Mouse (Mus musculus) spleen, adult 2 months (tissue): ENCODE results near the gene Gm16253. TPM values are rescaled to one million over a fixed set of nuclear protein-coding genes. Genes with fewer than 3 reads are reported as not detected.

Source experiments
- DNase-seq, 2 experiments: peaks; one replicate each; pipeline versions ENCODE4 v3.0.0 to v3.0.0-alpha.2; 2012 to 2021; ENCODE audit warnings: low spot score in 2 of 2, low read depth in 1 of 2
- H3K27ac ChIP-seq: fragments of 200-500 bp; 2 replicates; pipeline ENCODE4 v1.5.1; 2012; ENCODE audit warnings: low read length, inconsistent platforms; ENCODE audit not compliant: insufficient read depth
- H3K27me3 ChIP-seq: fragments of 200-500 bp; 2 replicates; pipeline ENCODE4 v1.6.1; 2012; ENCODE audit warnings: mild to moderate bottlenecking, moderate library complexity, low read length, inconsistent platforms; ENCODE audit not compliant: control insufficient read depth, insufficient read depth
- H3K36me3 ChIP-seq: fragments of 200-500 bp; 2 replicates; pipeline ENCODE4 v1.6.1; 2012; ENCODE audit warnings: mild to moderate bottlenecking, low read length, inconsistent platforms; ENCODE audit not compliant: control insufficient read depth, insufficient read depth
- H3K4me1 ChIP-seq: fragments of 200-500 bp; 2 replicates; pipeline ENCODE4 v1.6.1; 2011; ENCODE audit warnings: inconsistent platforms; ENCODE audit not compliant: control insufficient read depth, insufficient read depth, insufficient read length
- H3K4me3 ChIP-seq: fragments of 200-500 bp; 2 replicates; pipeline ENCODE4 v1.5.1; 2011; ENCODE audit warnings: mild to moderate bottlenecking, inconsistent platforms; ENCODE audit not compliant: insufficient read depth, insufficient read length; ENCODE audit errors: extremely low read depth
- CTCF ChIP-seq: fragments of 200-500 bp; IDR thresholded peaks from 2 replicates; pipeline ENCODE4 v1.5.1; 2011; ENCODE audit warnings: mild to moderate bottlenecking, inconsistent platforms; ENCODE audit not compliant: insufficient read depth, insufficient read length, insufficient replicate concordance; ENCODE audit errors: extremely low read depth
- POLR2A ChIP-seq: fragments of 200-500 bp; IDR thresholded peaks from 2 replicates; pipeline ENCODE4 v1.6.1; 2011; ENCODE audit warnings: low read depth, low read length, inconsistent platforms
- WGBS: fragments of 180-500 bp; shearing (Covaris S2); methylation state at CpG from one replicate; pipeline ENCODE4 v1.1.7; 2018; 5-methylcytosine and 5-hydroxymethylcytosine counted together
- polyA plus RNA-seq: library from polyadenylated mRNA; depleted of rRNA; stranded (reverse); fragments of >200 nt; gene quantifications from 2 replicates; pipeline ENCODE4 v1.2.3, GENCODE M21; 2012

The Gm16253 gene
- polyA plus RNA-seq, 1 experiment: 0.18 TPM

- DNase-seq: no peak
- WGBS: 69% methylated on average over 4 of the region's 4 CpGs
- Histone ChIP-seq H3K4me3 (0 out of 2 replicates have a peak overlapping the region, but pooled peaks have one; percentile 5), H3K36me3 (no peaks in the 10 kb centered on the region), H3K27me3 (no peaks in the 10 kb centered on the region), H3K4me1 (peaks cover 17% of the 10 kb centered on the region; the same call in 1 of the 2 replicates), H3K27ac (peak overlapping the region; percentile 19)
- no peak for TF ChIP-seq CTCF
- TF ChIP-seq POLR2A: no peak
Measured at GRCm38 (mm10) chr3:96579239-96579750, 2.5 kb downstream of the Gm16253 start.

GRCm38 (mm10) chr3:96579885-96580454 is 3.2 kb downstream of the Gm16253 start:
- WGBS: 1% methylated on average over 16 of the region's 16 CpGs
- no peaks in the 10 kb centered on the region for H3K27me3 ChIP-seq
- H3K4me1 ChIP-seq: peaks cover 17% of the 10 kb centered on the region; the same call in 1 of the 2 replicates
- peak; percentile 79 to 84 for DNase-seq
- H3K36me3 ChIP-seq: no peaks in the 10 kb centered on the region
- H3K4me3 ChIP-seq: peak overlapping the region; percentile 5; the same call in 1 of the 2 replicates
- H3K27ac ChIP-seq: peak overlapping the region; percentile 19
- no peak for TF ChIP-seq POLR2A
- peak; percentile 100 for TF ChIP-seq CTCF

- Histone ChIP-seq H3K4me3 (no peak overlapping the region), H3K36me3 (no peaks in the 10 kb centered on the region), H3K27me3 (no peaks in the 10 kb centered on the region), H3K4me1 (peaks cover 11% of the 10 kb centered on the region; the same call in 1 of the 2 replicates), H3K27ac (no peak overlapping the region)
- DNase-seq: no peak
- TF ChIP-seq CTCF (no peak), POLR2A (no peak)
- 83% methylated on average over 6 of the region's 6 CpGs for WGBS
Measured at GRCm38 (mm10) chr3:96581141-96581540, 4.4 kb downstream of the Gm16253 start.

GRCm38 (mm10) chr3:96581771-96582515 is 5.2 kb downstream of the Gm16253 start:
- Histone ChIP-seq H3K27ac (no peak overlapping the region), H3K27me3 (no peaks in the 10 kb centered on the region), H3K4me3 (no peak overlapping the region), H3K4me1 (peaks cover 11% of the 10 kb centered on the region; the same call in 1 of the 2 replicates), H3K36me3 (no peaks in the 10 kb centered on the region)
- DNase-seq: no peak
- 92% methylated on average over 16 of the region's 16 CpGs for WGBS
- TF ChIP-seq CTCF (no peak), POLR2A (no peak)

GRCm38 (mm10) chr3:96583386-96583785 is 6.6 kb downstream of the Gm16253 start:
- DNase-seq: no peak
- Histone ChIP-seq H3K4me3 (no peak overlapping the region), H3K27me3 (no peaks in the 10 kb centered on the region), H3K27ac (no peak overlapping the region), H3K36me3 (no peaks in the 10 kb centered on the region), H3K4me1 (peaks cover 6% of the 10 kb centered on the region; the same call in 1 of the 2 replicates)
- 89% methylated on average over 5 of the region's 5 CpGs for WGBS
- TF ChIP-seq CTCF: no peak
- TF ChIP-seq POLR2A: no peak

- H3K27me3 ChIP-seq: no peaks in the 10 kb centered on the region
- WGBS: 86% methylated on average over 4 of the region's 4 CpGs
- no peak overlapping the region for H3K27ac ChIP-seq
- no peak for TF ChIP-seq POLR2A
- no peak for TF ChIP-seq CTCF
- no peak overlapping the region for H3K4me3 ChIP-seq
- no peaks in the 10 kb centered on the region for H3K36me3 ChIP-seq
- no peaks in the 10 kb centered on the region for H3K4me1 ChIP-seq
- DNase-seq: no peak
Measured at GRCm38 (mm10) chr3:96590657-96591056, 13.9 kb downstream of the Gm16253 start.

GRCm38 (mm10) chr3:96593374-96593773 is 16.6 kb downstream of the Gm16253 start:
- peak overlapping the region; percentile 89 for H3K27ac ChIP-seq
- H3K36me3 ChIP-seq: no peaks in the 10 kb centered on the region
- DNase-seq: no peak
- WGBS: 2% methylated on average over 10 of the region's 10 CpGs
- TF ChIP-seq CTCF (no peak), POLR2A (no peak)
- H3K4me3 ChIP-seq: peak overlapping the region; percentile 77
- peaks cover 19% of the 10 kb centered on the region for H3K4me1 ChIP-seq
- peaks cover 20% of the 10 kb centered on the region for H3K27me3 ChIP-seq
